Mouse (Mus musculus) cerebellum, postnatal 10 days (tissue): Measurements from ENCODE around the gene Ctc1.
"Not testable (repeated sequence)": the region's sequence is repeated elsewhere in the genome, so short reads cannot be mapped to it uniquely, and the experiment has no call there.

Experiments used
- DNase-seq, 2 experiments: peaks; one replicate each; pipeline ENCODE4 v3.0.0; 2021; ENCODE audit warnings: mixed read lengths in 2 of 2

Gene Ctc1

GRCm38 (mm10) chr11:69015644-69016441 lies at the start of gene Ctc1:
Ctc1 (plus strand) TSS chr11:69015911.
- peak; percentile 95 to 96 for DNase-seq

- DNase-seq, result no peak
Measured at GRCm38 (mm10) chr11:68966554-68966953, 49.2 kb upstream of the Ctc1 start.

- peak; percentile 93 to 96 for DNase-seq
Measured at GRCm38 (mm10) chr11:68967337-68968282, 48.1 kb upstream of the Ctc1 start, which contains the start of gene Slc25a35. Slc25a35 (plus strand) TSS chr11:68968131.

GRCm38 (mm10) chr11:68968752-68969151 lies 47.0 kb upstream of the Ctc1 start:
- no peak for DNase-seq

GRCm38 (mm10) chr11:68970232-68970631 lies 45.5 kb upstream of the Ctc1 start:
- DNase-seq, result peak in 1 of 2 experiments; percentile 35

- peak; percentile 93 to 94 for DNase-seq
Measured at GRCm38 (mm10) chr11:68973250-68974058, 42.3 kb upstream of the Ctc1 start.

- no peak for DNase-seq
Measured at GRCm38 (mm10) chr11:68974059-68974450, 41.7 kb upstream of the Ctc1 start.

- no peak for DNase-seq
Measured at GRCm38 (mm10) chr11:68975085-68975484, 40.6 kb upstream of the Ctc1 start, which contains the start of gene Rangrf. Rangrf (minus strand) TSS chr11:68975185.

GRCm38 (mm10) chr11:68975601-68976000 lies 40.1 kb upstream of the Ctc1 start:
- DNase-seq, result no peak

- no peak for DNase-seq
Measured at GRCm38 (mm10) chr11:68979320-68979733, 36.4 kb upstream of the Ctc1 start.

- DNase-seq, result no peak
Measured at GRCm38 (mm10) chr11:68980919-68981318, 34.8 kb upstream of the Ctc1 start.

- DNase-seq, result peak; percentile 91 to 92
Measured at GRCm38 (mm10) chr11:68982639-68983369, 32.9 kb upstream of the Ctc1 start.

- peak; percentile 75 to 79 for DNase-seq
Measured at GRCm38 (mm10) chr11:68987365-68987882, 28.3 kb upstream of the Ctc1 start.

GRCm38 (mm10) chr11:68988341-68988740 lies 27.4 kb upstream of the Ctc1 start:
- DNase-seq, result peak; percentile 86 to 91

GRCm38 (mm10) chr11:68993122-68993521 lies 22.6 kb upstream of the Ctc1 start:
- DNase-seq, result peak; percentile 93 to 95

- peak; percentile 33 to 52 for DNase-seq
Measured at GRCm38 (mm10) chr11:68994377-68994776, 21.3 kb upstream of the Ctc1 start.

GRCm38 (mm10) chr11:68997080-68997479 lies 18.6 kb upstream of the Ctc1 start:
- no peak for DNase-seq

GRCm38 (mm10) chr11:69002782-69003181 lies 12.9 kb upstream of the Ctc1 start:
- DNase-seq, result not testable (repeated sequence)

GRCm38 (mm10) chr11:69003592-69003991 lies 12.1 kb upstream of the Ctc1 start:
- DNase-seq, result peak; percentile 41 to 56

- DNase-seq, result no peak
Measured at GRCm38 (mm10) chr11:69005193-69005592, 10.5 kb upstream of the Ctc1 start.

- not testable (repeated sequence) for DNase-seq
Measured at GRCm38 (mm10) chr11:69006575-69006974, 9.1 kb upstream of the Ctc1 start.
